Mouse (Mus musculus) adrenal gland (tissue): ENCODE results near the gene Clip2.

ENCODE experiments used
- intact Hi-C: fragments of 180-260 bp; cut with DNase I; formaldehyde crosslinking; loops from one replicate; pipeline ENCODE4 v1.15.1; 2025
- long read RNA-seq, 2 experiments: library from polyadenylated mRNA; unstranded; transcript quantifications; one replicate each; pipeline ENCODE4 v2.0.0; 2020; ENCODE audit warnings: borderline replicate concordance in 1 of 2; ENCODE audit not compliant: insufficient replicate concordance in 1 of 2

Clip2 gene
- long read RNA-seq, experiment 1, partial matches to known transcripts: 0 of 1 reads
- long read RNA-seq, experiment 1, other reads (novel, unspliced or antisense): 1 of 1 reads
- long read RNA-seq, experiment 2: 0 reads

GRCm38 (mm10) chr5:134552110-134552972 lies at the start of gene Clip2:
Gene Clip2, minus strand, starts transcription at chr5:134552434.
- intact Hi-C loops: loop anchor here (5.0 kb wide), 1 partner anchor 45 kb away; no protein-coding TSS in a partner anchor

GRCm38 (mm10) chr5:134597711-134598110 lies 45.5 kb upstream of the Clip2 start:
- intact Hi-C loops: no loop called here

DNA sequence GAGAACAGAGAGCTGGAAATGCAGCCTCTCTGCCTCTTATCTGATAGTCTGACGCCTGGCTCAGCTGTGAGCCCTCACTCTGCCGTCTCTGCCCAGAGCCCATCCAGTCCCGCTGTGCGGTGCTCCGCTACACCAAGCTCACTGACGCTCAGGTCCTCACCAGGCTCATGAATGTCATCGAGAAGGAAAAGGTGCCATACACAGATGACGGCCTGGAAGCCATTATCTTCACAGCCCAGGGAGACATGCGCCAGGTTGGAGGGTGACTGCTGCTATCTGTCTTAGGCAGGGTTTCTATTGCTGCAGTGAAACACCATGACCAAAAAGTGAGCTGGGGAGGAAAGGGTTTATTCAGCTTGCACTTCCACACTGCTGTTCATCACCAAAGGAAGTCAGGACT lies 40.9 kb upstream of the Clip2 start:
- intact Hi-C loops: no loop called here

GRCm38 (mm10) chr5:134592026-134592581 lies 39.9 kb upstream of the Clip2 start:
- intact Hi-C loops: no loop called here

DNA sequence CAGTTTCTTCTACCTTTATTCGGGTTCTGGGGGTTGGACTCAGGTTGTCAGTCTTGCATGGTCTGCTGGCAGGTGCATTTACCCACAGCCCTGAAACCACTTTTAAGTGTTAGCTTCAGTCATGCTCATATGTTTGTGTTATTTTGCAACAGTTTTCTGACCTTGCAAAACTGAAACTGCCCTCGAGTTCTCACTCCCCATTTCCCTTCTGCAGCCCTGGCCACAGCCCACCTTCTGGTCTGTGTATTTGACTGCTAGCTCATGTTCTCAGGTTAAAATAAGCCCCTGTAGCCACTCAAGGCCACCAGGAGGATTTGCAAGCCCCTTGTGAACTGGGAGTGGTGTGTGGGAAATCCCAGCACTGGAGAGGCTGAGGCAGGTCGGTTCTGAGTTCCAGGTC lies 37.7 kb upstream of the Clip2 start:
- intact Hi-C loops: loop anchor here (5.0 kb wide), 1 partner anchor 32 kb away; no protein-coding TSS in a partner anchor

GRCm38 (mm10) chr5:134584798-134585197 lies 32.6 kb upstream of the Clip2 start:
- intact Hi-C loops: loop anchor here (5.0 kb wide), 1 partner anchor 38 kb away; no protein-coding TSS in a partner anchor

GRCm38 (mm10) chr5:134583884-134584213 lies 31.6 kb upstream of the Clip2 start:
- intact Hi-C loops: loop anchor here (2.0 kb wide), 1 partner anchor 77 kb away; no protein-coding TSS in a partner anchor

GRCm38 (mm10) chr5:134583006-134583883 lies 31.0 kb upstream of the Clip2 start:
- intact Hi-C loops: loop anchor here (2.0 kb wide), 1 partner anchor 76 kb away; no protein-coding TSS in a partner anchor

DNA sequence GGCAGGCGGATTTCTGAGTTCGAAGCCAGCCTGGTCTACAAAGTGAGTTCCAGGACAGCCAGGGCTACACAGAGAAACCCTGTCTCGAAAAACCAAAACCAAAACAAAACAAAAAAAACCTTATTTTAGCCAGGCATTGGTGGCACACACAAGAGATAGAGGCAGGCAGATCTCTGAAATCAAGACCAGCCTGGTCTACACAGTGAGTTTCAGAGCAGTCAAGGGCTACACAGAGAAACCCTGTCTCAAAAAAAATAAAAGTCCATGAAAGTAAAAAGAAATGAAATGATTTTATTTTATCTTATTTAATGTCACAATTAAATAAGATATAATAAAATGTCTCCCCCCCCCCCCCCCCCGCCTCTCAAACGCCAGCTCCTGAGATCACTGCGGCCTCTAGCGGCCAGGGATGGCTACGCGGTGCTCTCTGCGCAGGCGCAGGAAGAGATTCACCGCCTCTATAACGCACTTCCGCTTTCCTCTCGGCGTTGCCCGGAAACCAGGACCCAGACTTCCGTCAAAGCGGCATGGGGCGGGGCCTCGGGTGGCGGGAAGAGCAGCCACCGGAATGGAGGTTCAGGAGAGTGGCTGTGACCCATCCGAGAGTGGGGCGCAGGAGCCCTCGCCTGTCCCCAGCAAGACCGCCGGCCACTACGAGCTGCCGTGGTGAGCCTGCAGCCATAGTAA lies 30.1 kb upstream of the Clip2 start:
- intact Hi-C loops: loop anchor here (2.0 kb wide), 1 partner anchor 76 kb away; no protein-coding TSS in a partner anchor

DNA sequence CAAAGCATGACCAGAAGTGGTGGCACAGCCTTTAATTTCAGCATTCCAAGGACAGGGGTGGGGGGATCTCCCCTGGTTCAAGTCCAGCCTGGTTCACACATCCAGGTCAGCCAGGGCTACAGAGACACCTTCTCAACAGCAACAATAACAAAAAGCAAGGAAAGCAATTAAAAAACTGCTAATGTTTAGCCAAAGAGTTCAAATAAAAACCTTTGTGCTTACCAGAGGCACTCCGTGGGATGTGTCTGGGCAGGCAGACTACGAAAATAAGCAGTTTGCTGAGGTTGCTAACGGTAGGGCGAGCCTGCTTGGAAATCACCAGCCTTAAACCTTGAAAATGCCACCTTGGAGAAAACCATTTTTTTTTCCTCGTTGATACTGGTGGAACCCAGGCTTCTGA lies 28.9 kb upstream of the Clip2 start, which contains the start of gene Rfc2:
Gene Rfc2, plus strand, starts transcription at position 221 of the 400 bp plus-strand sequence.
- intact Hi-C loops: no loop called here

DNA sequence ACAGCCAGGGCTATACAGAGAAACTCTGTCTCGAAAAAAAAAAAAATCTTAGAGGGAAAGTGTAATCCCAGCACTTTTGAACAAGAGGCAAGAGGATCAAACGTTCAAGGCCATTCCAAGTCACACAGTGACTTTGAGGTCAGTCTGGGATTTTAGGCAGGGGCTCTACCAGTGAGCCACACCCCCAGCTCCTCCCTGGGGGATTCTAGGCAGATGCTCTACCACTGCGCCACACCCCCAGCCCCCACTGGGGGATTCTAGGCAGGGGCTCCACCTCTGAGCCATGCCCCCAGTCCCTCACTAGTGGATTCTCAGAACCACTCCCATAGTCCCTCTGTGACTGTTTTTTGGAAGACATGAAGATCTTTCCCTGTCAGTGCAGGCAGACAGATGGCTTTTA lies 26.9 kb upstream of the Clip2 start:
- intact Hi-C loops: loop anchor here (5.0 kb wide), 1 partner anchor 37 kb away; no protein-coding TSS in a partner anchor

DNA sequence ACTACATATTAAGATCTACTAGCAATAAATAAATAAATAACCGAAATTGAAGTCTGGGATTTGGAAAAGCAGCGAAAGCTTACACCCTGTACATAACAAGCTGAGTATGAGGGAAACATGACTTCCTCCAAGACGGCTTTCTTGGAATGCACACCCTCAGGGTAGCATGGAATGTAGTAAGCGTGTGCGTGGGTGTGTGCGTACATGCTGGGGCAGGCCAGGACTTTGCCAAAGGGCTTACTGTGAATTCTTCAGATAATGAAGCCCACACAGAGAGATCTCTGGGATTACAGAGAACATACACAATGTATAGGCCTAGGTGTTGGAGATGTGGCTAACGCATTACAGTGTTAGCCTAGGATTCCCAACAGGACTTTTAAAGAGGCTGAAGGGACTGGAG lies 25.3 kb upstream of the Clip2 start:
- intact Hi-C loops: loop anchor here (5.0 kb wide), 1 partner anchor 35 kb away; no protein-coding TSS in a partner anchor

DNA sequence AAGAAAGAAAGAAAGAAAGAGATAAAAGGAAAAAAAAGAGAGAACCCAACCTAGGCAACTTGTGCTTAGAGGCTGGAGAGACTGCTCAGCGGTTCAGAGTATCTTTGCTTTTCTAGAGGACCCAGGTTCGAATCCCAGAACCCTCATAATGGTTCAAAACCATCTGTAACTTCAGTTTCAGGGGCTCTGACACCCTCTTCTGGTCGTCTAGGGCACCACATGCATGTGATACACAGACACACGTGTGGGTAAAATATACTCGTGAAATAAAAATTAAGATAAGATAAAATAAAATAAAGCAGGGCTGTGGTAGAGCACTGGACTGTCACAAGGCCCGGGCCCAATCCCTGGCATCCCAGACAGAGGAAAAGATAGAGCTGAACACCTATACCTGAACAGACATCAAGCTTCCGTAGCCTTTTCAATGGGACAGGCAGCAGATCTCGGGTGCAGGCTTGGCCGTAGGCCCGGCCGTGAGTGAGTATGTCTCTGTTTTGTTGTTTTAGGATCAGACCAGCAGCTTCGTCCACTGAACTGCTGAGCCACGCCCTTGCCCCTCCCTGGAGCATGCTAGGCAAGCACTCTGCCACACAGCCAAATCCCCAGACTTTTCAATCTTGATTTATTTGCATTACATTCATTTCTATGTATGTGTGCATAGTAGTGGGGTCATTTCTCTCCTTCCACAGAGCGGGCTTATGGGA lies 24.4 kb upstream of the Clip2 start:
- intact Hi-C loops: loop anchor here (5.0 kb wide), 1 partner anchor 34 kb away; no protein-coding TSS in a partner anchor

DNA sequence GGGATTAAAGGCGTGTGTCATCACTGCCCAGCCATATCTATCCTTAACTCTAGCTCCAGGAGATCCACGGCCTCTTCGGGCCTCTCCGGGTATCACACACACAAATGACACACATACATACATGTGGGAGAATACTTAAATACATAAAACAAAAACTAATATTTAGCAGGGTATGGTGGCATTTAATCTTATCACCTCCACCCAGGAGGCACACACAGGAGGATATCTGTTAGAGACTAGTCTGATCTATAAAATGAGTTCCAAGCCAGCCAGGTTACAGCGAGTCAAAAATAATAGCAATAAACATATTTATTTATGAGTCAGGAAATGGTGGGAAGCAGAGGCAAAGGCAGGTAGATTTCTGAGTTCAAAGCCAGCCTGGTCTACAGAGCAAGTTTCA lies 23.6 kb upstream of the Clip2 start:
- intact Hi-C loops: loop anchor here (5.0 kb wide), 1 partner anchor 34 kb away; no protein-coding TSS in a partner anchor

DNA sequence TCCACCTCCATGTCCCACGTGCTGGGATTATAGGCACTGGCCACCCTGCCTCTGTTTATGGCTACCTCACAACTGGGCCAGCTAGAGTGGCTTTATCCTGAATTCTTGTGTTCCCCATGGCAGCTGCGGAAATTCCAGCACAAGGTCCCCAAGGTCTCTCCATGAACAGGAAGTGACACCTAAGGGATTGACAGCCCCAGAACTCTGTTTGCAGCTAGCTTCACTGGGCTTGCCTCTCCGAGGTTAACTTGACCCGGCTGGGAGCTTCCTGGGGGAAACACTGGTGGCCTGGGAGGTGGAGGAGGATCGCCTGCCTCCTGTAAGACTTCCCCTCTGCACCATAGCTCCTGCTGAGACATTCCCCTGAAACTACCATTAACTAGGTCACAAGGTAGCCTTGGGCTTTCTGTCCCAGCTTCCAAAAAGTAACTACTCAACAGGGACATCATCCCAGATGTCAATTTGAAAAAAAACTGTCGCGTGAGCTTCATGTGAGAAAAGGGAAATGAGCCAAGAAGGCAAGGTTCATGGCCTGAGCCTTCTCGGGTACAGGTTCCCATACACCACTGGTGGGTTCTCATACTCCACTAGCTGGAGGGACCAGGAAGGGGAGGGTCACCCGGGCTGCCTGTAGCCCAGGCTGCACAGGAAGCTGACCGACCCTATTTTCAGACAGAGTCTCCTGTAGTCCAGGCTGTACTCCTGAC lies 20.4 kb upstream of the Clip2 start:
- intact Hi-C loops: no loop called here

GRCm38 (mm10) chr5:134571730-134572507 lies 19.7 kb upstream of the Clip2 start:
- intact Hi-C loops: no loop called here

DNA sequence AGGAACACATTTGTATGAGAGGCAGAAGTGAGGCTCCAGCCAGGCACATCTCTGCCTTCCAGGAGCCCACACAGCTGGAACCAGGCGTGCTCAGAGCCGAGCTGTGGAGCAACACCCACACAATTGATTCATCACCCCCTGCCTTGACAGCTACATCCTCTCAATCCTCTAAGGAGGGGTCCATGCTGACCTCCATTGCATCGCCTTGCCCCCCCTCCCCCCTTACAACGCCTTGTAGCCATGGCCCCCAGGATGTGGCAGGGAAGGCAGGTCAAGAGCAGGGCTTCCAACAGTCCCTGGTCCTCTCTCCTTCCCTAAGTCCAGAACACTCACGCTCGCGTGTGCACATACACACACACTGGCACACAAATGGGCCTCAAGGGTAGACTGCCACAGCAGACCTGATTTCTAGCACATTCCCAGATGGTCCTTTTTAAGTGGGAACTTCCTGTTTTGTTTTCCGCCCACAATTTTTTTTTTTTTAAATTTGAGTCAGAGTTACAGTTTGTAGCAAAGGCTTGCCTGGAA lies 16.8 kb upstream of the Clip2 start:
- intact Hi-C loops: no loop called here

DNA sequence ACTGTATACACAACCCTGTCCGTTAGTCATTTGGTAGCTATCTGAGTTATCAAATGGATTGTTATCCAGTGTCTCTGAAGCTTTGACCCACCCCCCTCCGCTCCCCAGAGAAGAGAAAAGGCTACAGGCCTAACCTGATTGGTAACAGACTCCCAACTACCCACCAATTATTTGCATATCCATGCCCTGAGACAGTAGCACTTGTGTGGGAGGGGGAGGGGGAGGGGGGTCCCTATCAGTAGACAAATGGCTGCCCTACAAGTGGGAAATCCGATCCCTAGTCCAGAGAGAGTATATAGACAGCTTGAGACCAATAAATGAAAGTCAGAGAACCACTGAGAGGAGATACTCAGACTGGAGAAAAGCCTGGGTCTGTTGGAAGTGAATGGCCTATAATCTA lies 15.8 kb upstream of the Clip2 start:
- intact Hi-C loops: no loop called here
